Mouse (Mus musculus): ENCODE measurements around the gene Gm4787.
"Not testable (repeated sequence)": the region's sequence is repeated elsewhere in the genome, so short reads cannot be mapped to it uniquely, and the experiment has no call there.

The Gm4787 gene

GRCm38 (mm10) chr12:81379364-81379763 lies at the start of gene Gm4787:
TSS of gene Gm4787 (minus strand) at chr12:81379464.
- DNase-seq, result not testable (repeated sequence)

GRCm38 (mm10) chr12:81421846-81422245 lies 42.6 kb upstream of the Gm4787 start, which contains the start of gene Adam4:
TSS of gene Adam4 (minus strand) at chr12:81421946.
- no peak for DNase-seq

- peak; percentile 11 to 16 for DNase-seq
Measured at GRCm38 (mm10) chr12:81413211-81413610, 33.9 kb upstream of the Gm4787 start.

GRCm38 (mm10) chr12:81408966-81409365 lies 29.7 kb upstream of the Gm4787 start:
- DNase-seq, result no peak

- DNase-seq, result peak; percentile 87 to 91
Measured at GRCm38 (mm10) chr12:81402187-81402586, 22.9 kb upstream of the Gm4787 start.

- DNase-seq, result no peak
Measured at GRCm38 (mm10) chr12:81333841-81334240, 45.4 kb downstream of the Gm4787 start.

GRCm38 (mm10) chr12:81332875-81333421 lies 46.3 kb downstream of the Gm4787 start, which contains the start of gene Slc8a3:
TSS of gene Slc8a3 (minus strand) at chr12:81333180.
- peak; percentile 76 to 80 for DNase-seq

GRCm38 (mm10) chr12:81331937-81332874 lies 47.1 kb downstream of the Gm4787 start:
- peak; percentile 83 to 85 for DNase-seq

GRCm38 (mm10) chr12:81331046-81331638 lies 48.1 kb downstream of the Gm4787 start:
- no peak for DNase-seq

Data from cerebellum, postnatal 10 days (tissue).